Mouse (Mus musculus) MEL (cell line): Measurements from ENCODE around the gene Ssh2.

Experiments
- CHD2 ChIP-seq: IDR thresholded peaks from 2 replicates; pipeline ENCODE4 v1.6.1; 2011; ENCODE audit warnings: low read length, improper control_type of control experiment
- CTCF ChIP-seq, 3 experiments: IDR thresholded peaks in 2 of 3; conservative IDR thresholded peaks in 1 of 3; 2 replicates each; pipeline ENCODE4 v1.5.1; 2011 to 2012; ENCODE audit warnings: low read length in 3 of 3, low read depth in 2 of 3, mild to moderate bottlenecking in 2 of 3, improper control_type of control experiment in 1 of 3, inconsistent platforms in 1 of 3, mixed read lengths in 1 of 3, moderate library complexity in 1 of 3; ENCODE audit not compliant: control insufficient read depth in 1 of 3, insufficient read depth in 1 of 3, poor library complexity in 1 of 3, severe bottlenecking in 1 of 3
- E2F4 ChIP-seq: IDR thresholded peaks from 2 replicates; pipeline ENCODE4 v1.6.1; 2011; ENCODE audit warnings: low read depth, low read length, improper control_type of control experiment, borderline replicate concordance
- EP300 ChIP-seq, 2 experiments: IDR thresholded peaks; 2 replicates each; pipeline ENCODE4 v1.6.1; 2011; ENCODE audit warnings: improper control_type of control experiment in 2 of 2, low read length in 2 of 2, low read depth in 1 of 2, mild to moderate bottlenecking in 1 of 2
- GABPA ChIP-seq: IDR thresholded peaks from 2 replicates; pipeline ENCODE4 v1.6.1; 2012; ENCODE audit warnings: low read depth, mild to moderate bottlenecking, inconsistent platforms, low read length, improper control_type of control experiment, moderate library complexity
- HCFC1 ChIP-seq: IDR thresholded peaks from 2 replicates; pipeline ENCODE4 v1.6.1; 2012; ENCODE audit warnings: low read depth, mild to moderate bottlenecking, inconsistent platforms, low read length, improper control_type of control experiment, moderate library complexity
- MAFK ChIP-seq: IDR thresholded peaks from 2 replicates; pipeline ENCODE4 v1.6.1; 2011; ENCODE audit warnings: low read depth, mild to moderate bottlenecking, low read length, improper control_type of control experiment, borderline replicate concordance
- MYC ChIP-seq: IDR thresholded peaks from 2 replicates; pipeline ENCODE4 v1.6.1; 2011; ENCODE audit warnings: low read depth, mild to moderate bottlenecking, low read length, improper control_type of control experiment, moderate library complexity
- POLR2AphosphoS2 ChIP-seq: IDR thresholded peaks from 2 replicates; pipeline ENCODE4 v1.6.1; 2011; ENCODE audit warnings: low read length, improper control_type of control experiment
- RCOR1 ChIP-seq: IDR thresholded peaks from 2 replicates; pipeline ENCODE4 v1.6.1; 2012; ENCODE audit warnings: low read depth, mild to moderate bottlenecking, inconsistent platforms, low read length, improper control_type of control experiment

DNA sequence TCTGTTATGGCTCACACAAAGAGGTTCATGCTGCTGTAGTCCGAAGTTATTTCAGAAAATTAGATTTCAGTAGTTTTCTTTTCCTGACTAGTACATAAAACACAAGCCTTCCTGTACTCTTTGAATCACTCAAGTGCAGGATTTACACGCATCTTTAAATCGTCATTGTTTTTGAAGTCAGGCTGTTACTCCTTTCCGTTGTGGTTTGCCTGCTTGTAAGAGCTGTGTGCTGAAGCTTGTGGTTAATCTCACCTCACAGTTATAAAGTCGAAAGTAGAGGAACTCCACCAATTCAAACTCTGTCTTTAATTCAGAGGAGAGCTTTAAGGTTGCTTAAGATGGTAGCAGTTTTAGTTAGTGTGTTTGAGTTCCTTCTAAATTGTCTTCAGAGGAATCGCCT, 132.9 kb downstream of the Ssh2 start:
- no peak for TF ChIP-seq CHD2
- no peak for TF ChIP-seq HCFC1
- TF ChIP-seq CTCF (IDR thresholded peaks at IDR 0.05 in 2 of 3, conservative IDR thresholded peaks at IDR 0.05 in 1 of 3; ENCODE audit: control insufficient read depth in 1 of 3, insufficient read depth in 1 of 3, low read depth in 2 of 3, low read length in 3 of 3, poor library complexity in 1 of 3, severe bottlenecking in 1 of 3) = no peak
- TF ChIP-seq MYC = no peak
- TF ChIP-seq RCOR1 = 0 out of 2 replicates have a peak, but pooled peaks have one; percentile 57
- 0 out of 4 replicates have a peak, but pooled peaks have one; percentile 27 to 35 for TF ChIP-seq EP300 (IDR thresholded peaks at IDR 0.05; ENCODE audit: low read depth in 1 of 2, low read length in 2 of 2)
- TF ChIP-seq E2F4 = no peak
- TF ChIP-seq POLR2AphosphoS2 = no peak
- TF ChIP-seq GABPA = no peak
- TF ChIP-seq MAFK = no peak
